Mouse (Mus musculus): ENCODE measurements around the gene Hhatl. TPM values are rescaled to one million over a fixed set of nuclear protein-coding genes. Genes with fewer than 3 reads are reported as not detected.

Hhatl gene
- polyA plus RNA-seq, 1 experiment = not detected

GRCm38 (mm10) chr9:121752774-121753173, 39.5 kb downstream of the Hhatl start:
- peaks cover 6% of the 10 kb centered on the region for H3K4me1 ChIP-seq (ENCODE audit: control insufficient read depth, insufficient read depth, low read length)
- TF ChIP-seq CTCF (IDR thresholded peaks at IDR 0.05; ENCODE audit: borderline replicate concordance, insufficient read depth, low read length) = no peak
- TF ChIP-seq POLR2A (IDR thresholded peaks at IDR 0.05; ENCODE audit: low read depth, low read length) = no peak
- H3K27ac ChIP-seq (ENCODE audit: insufficient read depth, low read length) = no peak overlapping the region
- no peak overlapping the region for H3K4me3 ChIP-seq (ENCODE audit: insufficient read depth, low read length)

- no peak overlapping the region for H3K27ac ChIP-seq (ENCODE audit: insufficient read depth, low read length)
- no peak for TF ChIP-seq POLR2A (IDR thresholded peaks at IDR 0.05; ENCODE audit: low read depth, low read length)
- no peak for TF ChIP-seq CTCF (IDR thresholded peaks at IDR 0.05; ENCODE audit: borderline replicate concordance, insufficient read depth, low read length)
- H3K4me1 ChIP-seq (ENCODE audit: control insufficient read depth, insufficient read depth, low read length) = no peaks in the 10 kb centered on the region
- no peak overlapping the region for H3K4me3 ChIP-seq (ENCODE audit: insufficient read depth, low read length)
Measured at GRCm38 (mm10) chr9:121744051-121744450, 48.3 kb downstream of the Hhatl start.

GRCm38 (mm10) chr9:121741168-121741567, 51.1 kb downstream of the Hhatl start:
- Histone ChIP-seq H3K4me1 (ENCODE audit: control insufficient read depth, insufficient read depth, low read length) (no peaks in the 10 kb centered on the region), H3K4me3 (ENCODE audit: insufficient read depth, low read length) (no peak overlapping the region), H3K27ac (ENCODE audit: insufficient read depth, low read length) (no peak overlapping the region)
- TF ChIP-seq POLR2A (IDR thresholded peaks at IDR 0.05; ENCODE audit: low read depth, low read length) = no peak
- no peak for TF ChIP-seq CTCF (IDR thresholded peaks at IDR 0.05; ENCODE audit: borderline replicate concordance, insufficient read depth, low read length)

GRCm38 (mm10) chr9:121740490-121740889, 51.8 kb downstream of the Hhatl start:
- Histone ChIP-seq H3K4me3 (ENCODE audit: insufficient read depth, low read length) (no peak overlapping the region), H3K4me1 (ENCODE audit: control insufficient read depth, insufficient read depth, low read length) (no peaks in the 10 kb centered on the region), H3K27ac (ENCODE audit: insufficient read depth, low read length) (no peak overlapping the region)
- TF ChIP-seq POLR2A (IDR thresholded peaks at IDR 0.05; ENCODE audit: low read depth, low read length) = no peak
- no peak for TF ChIP-seq CTCF (IDR thresholded peaks at IDR 0.05; ENCODE audit: borderline replicate concordance, insufficient read depth, low read length)

Other genes starting within 250 kb of the Hhatl start
- not detected in 2 replicates for gene Lyzl4, start 150.4 kb downstream of the Hhatl start, polyA plus RNA-seq (2011; ENCODE audit: insufficient read length, low read depth, missing spikeins)
- gene Vipr1, start 149.8 kb downstream of the Hhatl start, polyA plus RNA-seq (2011; ENCODE audit: insufficient read length, low read depth, missing spikeins) = 0.14 TPM in 1 of 2 replicates, not detected in the other
- 9.3 and 11.2 TPM in 2 replicates for gene Sec22c, start 87.0 kb downstream of the Hhatl start, polyA plus RNA-seq (2011; ENCODE audit: insufficient read length, low read depth, missing spikeins)
- gene Ss18l2, start 82.2 kb downstream of the Hhatl start, polyA plus RNA-seq (2011; ENCODE audit: insufficient read length, low read depth, missing spikeins) = 46.9 and 59.7 TPM in 2 replicates
- gene Nktr, start 73.3 kb downstream of the Hhatl start, polyA plus RNA-seq (2011; ENCODE audit: insufficient read length, low read depth, missing spikeins) = 134 and 169 TPM in 2 replicates
- gene Zfp651, start 33.2 kb downstream of the Hhatl start, polyA plus RNA-seq (2011; ENCODE audit: insufficient read length, low read depth, missing spikeins) = 30.4 and 36.6 TPM in 2 replicates
- gene Klhl40, start 14.9 kb downstream of the Hhatl start, polyA plus RNA-seq (2011; ENCODE audit: insufficient read length, low read depth, missing spikeins) = not detected in 2 replicates
- not detected in 2 replicates for gene Ccdc13, start 47.0 kb upstream of the Hhatl start, polyA plus RNA-seq (2011; ENCODE audit: insufficient read length, low read depth, missing spikeins)
- 96.1 and 101 TPM in 2 replicates for gene Higd1a, start 65.9 kb upstream of the Hhatl start, polyA plus RNA-seq (2011; ENCODE audit: insufficient read length, low read depth, missing spikeins)
- gene Ackr2, start 105.8 kb upstream of the Hhatl start, polyA plus RNA-seq (2011; ENCODE audit: insufficient read length, low read depth, missing spikeins) = not detected in 2 replicates
- gene Cyp8b1, start 123.8 kb upstream of the Hhatl start, polyA plus RNA-seq (2011; ENCODE audit: insufficient read length, low read depth, missing spikeins) = not detected in 2 replicates
- 0.98 TPM in 1 of 2 replicates, not detected in the other for gene Fam198a, start 158.5 kb upstream of the Hhatl start, polyA plus RNA-seq (2011; ENCODE audit: insufficient read length, low read depth, missing spikeins)
- 6.2 and 7.6 TPM in 2 replicates for gene Pomgnt2, start 204.6 kb upstream of the Hhatl start, polyA plus RNA-seq (2011; ENCODE audit: insufficient read length, low read depth, missing spikeins)

Measured in embryonic fibroblast, embryonic 13.5 days (primary cell).